Mouse (Mus musculus): ENCODE measurements around the gene Cuedc2. TPM values are rescaled to one million over a fixed set of nuclear protein-coding genes. Genes with fewer than 3 reads are reported as not detected.

Gene Cuedc2
- polyA plus RNA-seq, 1 experiment from 2014 or later = 152 TPM

DNA sequence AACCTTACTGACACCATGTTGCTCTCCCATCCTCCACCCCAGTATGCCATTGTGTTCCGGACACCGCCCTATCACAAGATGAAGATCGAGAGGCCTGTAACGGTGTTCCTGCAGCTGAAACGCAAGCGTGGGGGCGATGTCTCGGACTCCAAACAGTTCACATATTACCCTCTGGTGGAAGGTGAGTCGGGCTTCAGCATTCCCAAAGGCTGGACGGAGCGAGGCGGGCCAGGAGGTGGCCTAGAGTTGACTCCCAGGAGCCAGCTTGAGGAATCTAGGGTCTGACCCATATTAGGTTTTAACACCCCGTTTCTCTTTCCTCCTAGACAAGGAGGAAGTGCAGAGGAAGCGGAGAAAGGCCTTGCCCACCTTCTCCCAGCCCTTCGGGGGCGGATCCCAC, 30.2 kb downstream of the Cuedc2 start:
- no peak for DNase-seq (ENCODE audit: low spot score)

DNA sequence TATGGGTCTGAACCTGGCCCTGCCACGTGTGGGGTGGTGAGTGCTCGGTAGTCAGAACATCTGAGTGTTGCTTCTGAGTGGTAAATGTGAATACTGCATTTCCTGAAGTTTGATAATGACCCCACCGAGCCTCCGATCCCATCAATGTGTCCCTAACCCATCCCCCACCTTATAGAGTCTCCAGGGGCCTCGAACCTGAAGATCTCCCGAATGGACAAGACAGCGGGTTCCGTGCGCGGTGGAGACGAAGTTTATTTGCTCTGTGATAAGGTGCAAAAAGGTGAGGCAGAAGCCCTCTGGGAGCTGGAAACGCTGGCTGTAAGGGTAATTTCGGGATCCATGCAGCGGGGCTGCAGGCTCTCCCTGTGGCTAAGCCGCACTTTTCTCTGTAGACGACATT, 30.7 kb downstream of the Cuedc2 start:
- no peak for DNase-seq (ENCODE audit: low spot score)

DNA sequence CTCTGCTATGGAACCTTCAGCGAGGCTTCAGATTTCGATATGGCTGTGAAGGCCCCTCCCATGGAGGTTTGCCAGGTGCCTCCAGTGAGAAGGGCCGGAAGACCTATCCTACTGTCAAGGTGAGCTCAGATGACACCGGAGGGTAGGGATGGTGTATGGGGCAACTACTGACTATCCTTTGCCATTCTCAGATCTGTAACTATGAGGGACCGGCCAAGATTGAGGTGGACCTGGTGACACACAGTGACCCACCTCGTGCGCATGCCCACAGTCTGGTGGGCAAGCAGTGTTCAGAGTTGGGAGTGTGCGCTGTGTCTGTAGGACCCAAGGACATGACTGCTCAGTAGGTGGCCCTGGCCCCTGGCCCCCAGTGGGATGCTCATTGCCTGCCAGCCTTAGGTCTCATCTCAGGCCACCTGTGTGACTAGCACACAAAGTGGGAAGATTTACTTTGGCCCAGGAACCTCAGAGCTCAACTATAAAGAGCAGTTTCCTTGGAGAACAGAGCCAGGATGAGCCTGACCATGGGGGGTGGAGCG, 31.7 kb downstream of the Cuedc2 start:
- DNase-seq (ENCODE audit: low spot score) = no peak

DNA sequence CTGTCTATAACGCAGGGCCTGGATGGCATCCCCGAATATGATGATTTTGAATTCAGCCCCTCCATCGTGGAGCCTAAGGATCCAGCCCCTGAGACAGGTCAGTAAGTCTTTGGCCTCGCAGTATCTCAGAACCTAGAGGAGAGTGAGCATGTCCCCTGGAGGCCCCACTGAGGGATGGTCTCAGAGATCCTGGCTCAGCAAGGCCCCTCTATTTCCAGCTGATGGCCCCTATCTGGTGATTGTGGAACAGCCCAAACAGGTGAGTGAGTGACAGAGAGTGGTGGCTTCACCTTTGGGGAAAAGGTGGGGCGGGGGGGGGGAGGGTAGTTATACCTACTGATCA, 32.3 kb downstream of the Cuedc2 start:
- DNase-seq (ENCODE audit: low spot score) = no peak

DNA sequence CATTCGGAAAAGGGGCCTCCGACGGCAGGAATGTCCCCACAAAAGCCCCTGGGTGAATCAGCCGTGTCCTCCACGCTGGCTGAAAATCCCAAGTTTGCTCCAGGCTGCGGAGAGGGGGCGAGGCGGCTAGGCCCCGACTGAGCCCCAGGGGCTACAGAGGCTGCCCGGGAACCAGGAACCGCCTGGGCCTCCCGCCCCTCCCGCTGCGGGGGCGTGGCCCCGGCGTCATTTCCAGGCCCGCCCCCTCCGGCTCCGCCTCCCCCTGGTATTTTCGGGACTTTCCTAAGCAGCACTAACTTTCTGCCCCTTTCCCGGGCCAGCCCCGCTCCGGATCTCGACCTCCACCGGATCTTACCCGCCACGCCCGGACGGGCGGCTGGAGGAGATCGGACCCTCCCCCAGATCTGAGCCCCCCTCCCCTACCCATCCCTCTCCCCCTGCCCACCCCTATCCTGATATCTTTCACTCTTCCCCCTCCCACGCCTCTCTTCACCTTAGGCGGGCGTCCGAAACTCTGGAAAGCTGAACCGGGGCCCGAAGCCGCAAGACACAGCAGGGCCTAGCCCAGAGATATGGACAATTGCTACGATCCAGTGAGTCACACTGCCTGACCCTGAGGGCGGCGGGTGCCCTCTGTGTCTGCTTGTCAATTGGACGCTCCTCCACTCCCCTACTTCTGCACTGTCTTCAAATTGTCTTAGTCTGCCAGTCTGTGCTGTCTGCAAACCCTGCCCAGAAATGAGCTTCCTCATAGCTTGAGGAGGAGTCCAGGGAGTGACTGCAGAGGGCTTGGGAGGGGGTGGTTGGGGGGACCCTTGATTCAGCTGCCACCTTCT, 32.9 kb downstream of the Cuedc2 start:
- DNase-seq (ENCODE audit: low spot score) = peak; percentile 89

DNA sequence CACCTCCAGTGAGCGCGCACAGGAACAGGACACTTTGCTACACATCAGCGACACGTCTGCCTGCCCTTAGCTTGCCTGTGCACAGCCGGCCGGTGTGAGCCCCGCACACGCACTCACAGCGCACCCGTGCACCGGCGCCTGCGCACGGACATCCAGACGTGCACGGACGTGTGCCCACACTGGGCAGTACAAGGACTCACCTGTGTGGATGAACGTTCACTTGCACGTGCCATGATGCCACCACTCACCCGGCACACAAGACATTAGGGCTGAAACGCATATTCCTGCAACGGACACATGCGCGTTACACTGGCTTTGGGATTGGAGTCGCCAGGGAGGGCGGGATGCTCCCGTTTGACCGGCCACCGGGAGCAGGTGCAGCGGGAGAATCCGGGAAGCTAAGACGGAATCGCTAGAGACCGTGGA, 33.6 kb downstream of the Cuedc2 start:
- DNase-seq (ENCODE audit: low spot score) = peak; percentile 42

DNA sequence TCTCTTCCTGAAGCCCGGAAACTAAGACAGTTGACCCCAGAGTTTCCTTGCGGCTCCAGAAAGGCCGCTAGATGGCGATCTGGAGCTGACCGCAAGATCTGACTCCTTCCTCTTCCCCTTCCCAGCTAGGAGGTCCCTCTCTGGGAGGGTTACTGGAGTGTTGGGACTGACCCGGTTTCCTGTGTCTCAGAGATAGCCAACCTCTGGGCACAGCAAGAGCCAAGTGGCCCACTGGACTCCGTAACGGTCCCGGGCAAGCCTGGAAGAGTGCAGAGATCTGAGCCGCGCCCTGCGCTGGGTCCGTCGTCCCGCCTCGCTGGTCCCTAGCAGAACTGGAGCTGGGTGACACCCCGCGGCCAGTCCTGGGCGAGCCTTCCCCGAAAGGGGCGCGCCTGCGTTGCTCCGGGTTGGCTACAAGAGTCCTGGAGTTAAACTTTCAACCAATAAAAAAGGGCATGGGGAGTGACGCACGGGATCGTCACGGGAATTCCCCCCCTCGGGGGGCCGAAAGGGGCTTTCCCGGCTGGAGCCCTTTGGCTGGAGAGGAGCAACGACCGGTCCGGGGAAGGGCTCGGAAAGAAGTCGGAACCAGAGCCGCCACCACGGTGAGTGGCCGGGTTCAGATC, 34.2 kb downstream of the Cuedc2 start, which contains the start of gene Nfkb2:
Gene Nfkb2 (plus strand): TSS at position 105 of the 626 bp plus-strand sequence.
- peak; percentile 78 for DNase-seq (ENCODE audit: low spot score)

DNA sequence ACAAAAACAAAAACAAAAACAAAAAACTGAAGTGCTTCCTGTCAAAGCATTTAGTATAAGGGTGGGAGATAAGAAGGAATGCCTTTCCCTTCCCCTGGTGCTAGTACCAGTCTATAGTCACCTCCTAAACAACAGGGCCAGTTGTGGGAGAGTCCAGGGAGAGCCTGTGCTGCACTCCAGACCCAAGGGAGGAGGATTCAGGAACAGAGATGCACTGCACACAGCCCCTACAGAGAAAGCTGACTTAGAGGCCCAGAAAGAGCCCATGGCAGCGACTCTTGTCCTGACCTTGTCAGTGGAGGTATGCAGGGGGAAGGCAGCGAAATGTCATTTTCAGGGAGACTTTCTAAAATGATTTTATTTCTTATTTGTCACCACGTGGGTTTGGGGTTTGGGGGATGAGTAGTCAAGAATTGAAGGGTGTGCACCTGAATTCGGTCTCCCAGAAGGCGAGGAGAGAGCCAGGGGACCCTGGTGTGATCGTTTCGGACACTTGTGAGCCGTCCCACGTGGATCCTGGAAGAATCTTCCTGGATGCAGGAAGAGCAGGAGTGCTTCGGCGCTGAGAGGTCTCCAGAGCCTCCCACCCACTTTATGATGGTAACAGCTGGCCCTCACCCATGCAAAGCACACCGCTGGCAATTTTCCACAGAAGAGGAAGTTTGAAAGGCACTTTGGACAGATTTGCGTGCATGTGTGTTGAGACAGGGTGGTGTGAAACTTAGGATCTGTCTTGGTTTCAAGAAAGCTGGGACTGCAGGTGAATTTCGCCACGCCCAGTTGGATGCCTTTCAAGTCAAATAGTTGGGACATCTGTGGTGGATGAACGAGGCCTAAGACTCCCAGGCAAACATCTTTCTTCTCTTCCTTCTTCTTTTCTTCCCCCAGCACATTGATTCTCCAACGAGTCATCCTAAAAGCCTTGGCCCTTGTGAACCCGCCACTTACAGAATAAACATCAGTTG, 35.0 kb downstream of the Cuedc2 start:
- DNase-seq (ENCODE audit: low spot score) = no peak

DNA sequence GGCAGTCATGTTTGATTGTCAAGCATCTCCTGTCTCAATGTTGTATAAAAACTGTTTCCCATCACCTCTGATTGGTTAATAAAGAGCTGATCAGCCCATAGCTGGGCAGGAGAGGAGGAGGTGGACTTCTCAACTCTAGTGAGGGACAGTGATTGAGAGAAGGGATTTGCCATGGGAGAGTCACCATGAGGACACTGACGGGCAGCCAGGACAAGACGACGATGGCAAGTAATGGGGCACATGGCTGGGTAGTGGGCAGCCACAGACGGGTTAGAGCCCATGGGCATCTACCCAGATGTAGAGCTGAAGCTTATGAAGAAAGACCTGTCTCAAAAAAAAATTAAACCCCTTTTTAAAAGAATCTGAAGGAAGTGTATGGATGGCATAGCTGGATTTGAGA, 36.0 kb downstream of the Cuedc2 start:
- DNase-seq (ENCODE audit: low spot score) = no peak

DNA sequence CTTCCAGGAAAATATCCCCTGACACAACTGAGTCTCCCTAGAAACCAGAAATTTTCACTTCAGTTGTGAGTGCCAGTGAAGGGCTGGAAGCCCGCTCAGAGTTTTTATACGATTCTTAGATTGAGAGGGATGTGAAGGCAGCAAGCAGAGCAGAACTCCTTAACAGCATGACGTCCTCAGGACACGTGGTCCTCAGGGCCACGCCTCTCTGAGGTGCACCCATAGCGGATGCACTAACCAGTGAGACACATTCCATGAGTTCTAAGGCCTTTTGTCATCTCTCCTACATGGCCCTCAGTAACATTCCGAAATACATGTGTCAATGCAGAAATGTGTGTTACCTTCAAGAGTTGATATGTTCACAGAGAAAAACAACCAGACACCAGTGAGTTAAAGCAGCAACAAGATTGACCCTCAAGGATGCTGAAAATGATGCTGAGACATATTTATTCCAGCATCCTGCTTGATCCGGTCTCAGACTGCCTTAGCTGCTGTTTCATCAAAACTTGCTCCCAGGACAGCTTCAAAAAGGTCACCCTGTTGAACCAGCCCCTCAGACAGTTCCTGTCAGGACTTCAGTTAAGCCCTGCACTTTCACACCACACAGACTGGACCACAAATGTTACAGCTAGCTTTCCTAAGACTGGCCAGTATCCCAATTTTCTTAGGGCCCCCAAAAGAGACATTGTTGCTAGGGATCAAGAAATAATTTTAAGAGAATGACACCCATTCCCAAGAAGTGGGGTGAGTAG, 38.0 kb downstream of the Cuedc2 start:
- no peak for DNase-seq (ENCODE audit: low spot score)

DNA sequence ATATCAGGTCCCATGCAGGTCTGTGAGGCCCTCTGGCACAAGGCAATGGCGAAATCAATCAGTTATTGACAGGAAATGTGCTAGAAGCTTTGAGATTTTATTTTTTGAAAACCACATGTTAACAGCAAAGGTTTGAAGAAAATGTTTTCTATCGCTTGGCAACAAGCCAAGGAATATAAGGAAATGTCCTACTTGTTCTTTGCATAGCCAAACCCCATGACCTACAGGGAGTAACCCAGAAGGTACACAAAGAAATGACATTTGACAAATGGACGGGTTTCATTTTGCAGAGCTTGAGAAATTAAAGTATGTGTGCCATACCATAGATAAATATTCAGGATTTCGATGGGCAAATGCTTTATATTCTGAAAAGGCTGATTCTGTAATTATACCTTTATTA, 41.6 kb downstream of the Cuedc2 start:
- no peak for DNase-seq (ENCODE audit: low spot score)

DNA sequence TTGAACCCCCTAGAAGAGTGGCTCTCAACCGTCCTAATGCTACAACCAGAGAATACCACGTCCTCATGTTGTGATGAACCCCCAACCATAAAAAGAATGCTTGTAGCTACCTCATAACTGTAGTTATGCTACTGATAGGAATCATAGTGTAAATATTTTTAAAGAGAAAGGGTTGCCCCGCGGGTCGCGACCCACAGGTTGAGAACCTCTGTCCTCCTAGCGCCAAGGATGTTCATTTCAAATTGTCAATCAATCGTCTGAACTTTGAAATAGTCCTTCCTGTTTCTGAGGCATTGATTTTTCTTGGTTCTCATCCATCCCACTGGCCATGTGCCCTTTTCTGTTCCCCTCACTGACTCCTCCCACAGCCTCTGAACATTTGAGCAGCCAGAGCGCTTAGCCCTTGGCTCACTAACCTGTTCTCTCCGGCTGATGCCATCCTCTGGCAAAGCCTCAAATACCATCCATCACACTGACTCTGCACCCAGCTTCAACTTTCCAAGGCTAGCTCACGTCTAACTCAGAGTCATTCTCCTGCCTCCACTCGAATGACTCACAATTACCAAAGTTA, 47.9 kb downstream of the Cuedc2 start:
- no peak for DNase-seq (ENCODE audit: low spot score)

DNA sequence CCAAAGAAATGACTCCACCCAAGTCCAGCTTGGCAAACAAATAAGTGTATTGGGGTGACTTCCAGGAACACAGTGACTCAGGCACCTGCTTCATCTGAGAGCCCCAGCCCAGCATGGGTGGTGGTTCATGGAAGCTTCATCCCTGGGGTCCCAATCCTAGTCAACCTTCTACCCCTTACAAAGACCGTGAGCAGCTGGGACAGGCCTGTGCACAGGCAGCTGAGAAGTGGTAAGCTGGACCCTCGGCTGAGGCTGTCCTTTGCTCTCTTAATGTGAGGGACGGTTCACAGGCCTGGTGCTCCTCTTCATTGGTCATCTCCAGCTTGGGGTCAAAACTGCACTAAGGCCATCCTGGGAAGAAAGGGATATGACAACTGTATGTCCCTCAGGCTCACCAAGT, 50.9 kb downstream of the Cuedc2 start:
- DNase-seq (ENCODE audit: low spot score) = no peak

DNA sequence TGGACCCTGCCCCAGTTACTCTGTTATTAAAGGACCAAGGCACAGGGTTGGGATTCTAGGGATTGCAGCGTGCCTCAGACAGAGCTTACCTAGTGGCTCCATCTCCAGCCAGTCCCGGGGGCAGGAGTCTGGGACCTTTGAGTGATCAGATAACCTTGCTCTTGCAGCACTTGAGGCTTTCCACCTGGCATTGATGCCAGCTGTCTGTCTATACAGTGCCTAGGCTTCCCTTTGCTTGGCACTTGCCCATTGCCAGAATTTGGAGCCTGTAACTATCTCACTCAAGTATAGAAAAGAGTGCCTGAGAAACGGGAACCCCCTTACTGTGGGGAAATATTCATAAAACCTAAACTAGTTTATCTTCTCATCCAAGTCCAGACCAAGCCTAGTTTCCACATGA, 51.6 kb downstream of the Cuedc2 start:
- no peak for DNase-seq (ENCODE audit: low spot score)

DNA sequence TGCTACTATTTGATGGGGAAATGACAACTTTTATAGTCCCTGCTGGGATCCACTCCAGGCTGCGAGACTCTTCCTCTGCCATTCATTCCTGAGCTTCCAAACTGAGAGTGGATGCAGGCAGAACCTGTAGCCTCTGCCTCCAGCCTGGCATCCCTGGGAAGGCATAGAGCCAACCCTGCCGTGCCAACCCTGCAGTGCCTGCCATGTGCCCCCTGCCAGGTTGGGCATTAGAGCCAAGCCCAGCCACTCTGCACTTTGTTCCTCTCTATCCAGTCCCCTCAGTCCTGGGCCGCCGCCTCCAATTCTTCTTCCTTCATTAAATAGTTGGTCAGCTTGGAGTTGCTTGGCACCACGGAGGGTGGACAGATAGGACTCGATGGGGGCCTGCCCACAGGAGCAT, 52.5 kb downstream of the Cuedc2 start:
- DNase-seq (ENCODE audit: low spot score) = no peak

DNA sequence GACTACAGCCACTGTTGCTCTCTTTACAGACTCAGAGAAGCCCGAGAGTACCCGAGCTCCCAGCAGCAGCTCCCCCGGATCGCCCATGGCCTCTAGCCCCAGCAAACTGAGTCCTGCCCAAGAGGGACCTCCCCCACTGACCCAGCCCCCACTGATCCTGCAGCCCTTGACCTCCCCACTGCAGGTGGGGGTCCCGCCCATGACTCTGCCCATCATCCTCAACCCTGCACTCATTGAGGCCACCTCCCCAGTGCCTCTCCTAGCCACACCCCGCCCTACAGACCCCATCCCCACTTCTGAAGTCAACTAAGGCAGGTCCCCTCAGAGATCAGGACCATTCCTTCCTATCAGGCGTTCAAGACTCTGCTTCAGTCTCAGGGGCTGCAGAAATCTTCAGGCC, 52.9 kb downstream of the Cuedc2 start:
- DNase-seq (ENCODE audit: low spot score) = no peak

DNA sequence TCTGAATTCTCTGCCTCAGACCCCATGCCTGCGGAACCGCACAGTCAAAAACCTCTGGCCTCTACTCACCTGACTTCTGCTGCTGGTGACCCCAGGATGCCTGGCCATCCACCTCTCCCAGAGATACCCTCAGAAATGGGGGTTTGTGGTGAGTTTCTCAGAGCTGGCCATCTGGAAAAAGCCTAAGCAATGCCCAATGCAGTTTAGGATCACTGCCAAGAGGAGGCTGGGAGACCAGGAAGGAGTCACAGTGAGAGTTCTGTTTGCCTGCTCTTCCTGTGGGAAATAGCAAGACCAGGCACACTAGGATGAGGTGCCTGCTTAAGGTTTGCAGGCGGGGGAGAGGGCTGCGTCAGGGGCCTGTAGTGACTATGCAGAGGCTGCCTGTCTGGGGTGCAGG, 53.8 kb downstream of the Cuedc2 start:
- no peak for DNase-seq (ENCODE audit: low spot score)

DNA sequence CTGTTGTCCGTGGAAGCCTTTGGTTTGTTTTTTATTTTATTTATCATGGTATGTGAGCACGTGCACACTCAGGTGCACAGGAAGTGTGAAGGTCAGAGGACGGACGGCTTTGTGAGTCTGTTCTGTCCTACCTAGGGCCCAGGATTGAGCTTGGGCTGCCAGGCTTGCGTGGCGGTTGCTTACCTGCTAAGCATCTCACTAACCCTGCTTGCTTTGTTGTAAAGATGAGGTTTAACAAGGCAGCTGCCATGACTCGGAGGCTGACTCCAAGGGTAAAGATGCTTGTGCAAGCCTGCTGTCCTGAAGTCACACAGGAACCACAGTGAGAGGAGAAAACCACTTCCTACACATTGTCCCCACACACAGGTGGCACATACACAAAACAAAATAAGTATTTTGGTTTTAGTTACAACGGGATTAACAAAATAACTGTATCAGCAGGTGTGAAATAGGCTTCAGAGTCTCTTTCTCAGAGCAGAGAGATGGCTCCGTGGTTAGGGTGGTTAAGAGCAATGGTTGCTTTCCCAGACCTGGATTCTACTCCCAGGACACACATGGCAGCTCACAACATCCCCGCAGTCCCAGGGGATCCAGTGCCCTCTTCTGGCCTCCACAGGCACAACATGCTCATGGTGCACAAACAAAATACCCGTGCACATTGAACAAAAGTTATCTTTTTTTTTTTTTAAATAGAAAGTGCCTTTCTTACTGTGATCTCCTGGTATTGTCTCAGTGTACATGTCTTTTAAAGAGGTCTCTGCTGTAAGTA, 56.2 kb downstream of the Cuedc2 start:
- DNase-seq (ENCODE audit: low spot score) = peak; percentile 65

Data from thymus, postnatal 0 days (tissue).